Mouse (Mus musculus) macrophage (primary cell): ENCODE results near the gene Evx2. TPM values are rescaled to one million over a fixed set of nuclear protein-coding genes. Genes with fewer than 3 reads are reported as not detected.

Experiments used
- H3K27ac ChIP-seq: fragments of 350-480 bp; formaldehyde crosslinking; 2 replicates; pipeline ENCODE4 v1.9.0; 2021
- H3K36me3 ChIP-seq: fragments of 350-480 bp; formaldehyde crosslinking; 2 replicates; pipeline ENCODE4 v1.9.0; 2021; ENCODE audit errors: inconsistent target
- H3K4me3 ChIP-seq: fragments of 350-480 bp; formaldehyde crosslinking; 2 replicates; pipeline ENCODE4 v1.9.0; 2021; ENCODE audit errors: inconsistent target
- H3K79me2 ChIP-seq: fragments of 350-480 bp; formaldehyde crosslinking; 2 replicates; pipeline ENCODE4 v1.9.0; 2021; ENCODE audit errors: inconsistent target
- WGBS: methylation state at CpG from one replicate; pipeline ENCODE4 v1.1.7; 2026; ENCODE audit warnings: inconsistent platforms; ENCODE audit not compliant: missing documents; 5-methylcytosine and 5-hydroxymethylcytosine counted together
- polyA plus RNA-seq: library from polyadenylated mRNA; stranded (reverse); fragments of 250-400 nt; gene quantifications from 3 replicates; pipeline ENCODE4 v1.2.4, GENCODE M21; 2018; ENCODE audit warnings: inconsistent platforms

Gene Evx2
- polyA plus RNA-seq, 1 experiment from 2014 or later: not detected

- no peaks in the 10 kb centered on the region for H3K36me3 ChIP-seq
- H3K79me2 ChIP-seq: no peaks in the 10 kb centered on the region
- H3K27ac ChIP-seq: no peak overlapping the region
- no peak overlapping the region for H3K4me3 ChIP-seq
- 4% methylated on average over 26 of the region's 47 CpGs for WGBS
Measured at GRCm38 (mm10) chr2:74655420-74655781, 4.0 kb downstream of the Evx2 start.

- Histone ChIP-seq H3K27ac (no peak overlapping the region), H3K79me2 (no peaks in the 10 kb centered on the region), H3K4me3 (no peak overlapping the region), H3K36me3 (no peaks in the 10 kb centered on the region)
- WGBS: 18% methylated on average over 16 of the region's 20 CpGs
Measured at GRCm38 (mm10) chr2:74654743-74655419, 4.5 kb downstream of the Evx2 start.

GRCm38 (mm10) chr2:74653781-74654535 is 5.4 kb downstream of the Evx2 start:
- 22% methylated on average over 17 of the region's 17 CpGs for WGBS
- no peak overlapping the region for H3K4me3 ChIP-seq
- H3K36me3 ChIP-seq: no peaks in the 10 kb centered on the region
- no peak overlapping the region for H3K27ac ChIP-seq
- H3K79me2 ChIP-seq: no peaks in the 10 kb centered on the region

GRCm38 (mm10) chr2:74652996-74653340 is 6.4 kb downstream of the Evx2 start:
- H3K27ac ChIP-seq: no peak overlapping the region
- H3K79me2 ChIP-seq: no peaks in the 10 kb centered on the region
- 48% methylated on average over 2 of the region's 2 CpGs for WGBS
- H3K4me3 ChIP-seq: no peak overlapping the region
- no peaks in the 10 kb centered on the region for H3K36me3 ChIP-seq

- H3K27ac ChIP-seq: no peak overlapping the region
- no peak overlapping the region for H3K4me3 ChIP-seq
- H3K79me2 ChIP-seq: no peaks in the 10 kb centered on the region
- 34% methylated on average over 7 of the region's 7 CpGs for WGBS
- no peaks in the 10 kb centered on the region for H3K36me3 ChIP-seq
Measured at GRCm38 (mm10) chr2:74647082-74647864, 12.1 kb downstream of the Evx2 start.

- Histone ChIP-seq H3K27ac (no peak overlapping the region), H3K79me2 (no peaks in the 10 kb centered on the region), H3K4me3 (no peak overlapping the region), H3K36me3 (no peaks in the 10 kb centered on the region)
- 87% methylated on average over 3 of the region's 3 CpGs for WGBS
Measured at GRCm38 (mm10) chr2:74645631-74646030, 13.7 kb downstream of the Evx2 start.

GRCm38 (mm10) chr2:74642431-74642830 is 16.9 kb downstream of the Evx2 start:
- no peak overlapping the region for H3K4me3 ChIP-seq
- no peaks in the 10 kb centered on the region for H3K79me2 ChIP-seq
- no peaks in the 10 kb centered on the region for H3K36me3 ChIP-seq
- no peak overlapping the region for H3K27ac ChIP-seq
- 11% methylated on average over 5 of the region's 5 CpGs for WGBS

- H3K79me2 ChIP-seq: no peaks in the 10 kb centered on the region
- 79% methylated on average over 4 of the region's 4 CpGs for WGBS
- H3K4me3 ChIP-seq: no peak overlapping the region
- H3K27ac ChIP-seq: no peak overlapping the region
- H3K36me3 ChIP-seq: no peaks in the 10 kb centered on the region
Measured at GRCm38 (mm10) chr2:74635412-74635811, 23.9 kb downstream of the Evx2 start.

GRCm38 (mm10) chr2:74620368-74620767 is 39.0 kb downstream of the Evx2 start:
- Histone ChIP-seq H3K36me3 (no peaks in the 10 kb centered on the region), H3K79me2 (no peaks in the 10 kb centered on the region), H3K4me3 (no peak overlapping the region), H3K27ac (no peak overlapping the region)
- WGBS: 89% methylated on average over 10 of the region's 10 CpGs

GRCm38 (mm10) chr2:74619676-74620246 is 39.6 kb downstream of the Evx2 start:
- Histone ChIP-seq H3K79me2 (no peaks in the 10 kb centered on the region), H3K27ac (no peak overlapping the region), H3K36me3 (no peaks in the 10 kb centered on the region), H3K4me3 (no peak overlapping the region)
- 94% methylated on average over 2 of the region's 3 CpGs for WGBS

GRCm38 (mm10) chr2:74617706-74618105 is 41.7 kb downstream of the Evx2 start:
- H3K79me2 ChIP-seq: no peaks in the 10 kb centered on the region
- no peaks in the 10 kb centered on the region for H3K36me3 ChIP-seq
- WGBS: 91% methylated on average over 9 of the region's 9 CpGs
- no peak overlapping the region for H3K27ac ChIP-seq
- H3K4me3 ChIP-seq: no peak overlapping the region

- Histone ChIP-seq H3K79me2 (no peaks in the 10 kb centered on the region), H3K4me3 (no peak overlapping the region), H3K36me3 (no peaks in the 10 kb centered on the region), H3K27ac (no peak overlapping the region)
- WGBS: 100% methylated on average over 4 of the region's 4 CpGs
Measured at GRCm38 (mm10) chr2:74611406-74611805, 48.0 kb downstream of the Evx2 start.

GRCm38 (mm10) chr2:74609350-74609749 is 50.0 kb downstream of the Evx2 start:
- Histone ChIP-seq H3K79me2 (no peaks in the 10 kb centered on the region), H3K36me3 (no peaks in the 10 kb centered on the region), H3K27ac (no peak overlapping the region), H3K4me3 (no peak overlapping the region)

GRCm38 (mm10) chr2:74606087-74606760 is 53.1 kb downstream of the Evx2 start:
- 1% methylated on average over 5 of the region's 5 CpGs for WGBS
- Histone ChIP-seq H3K79me2 (no peaks in the 10 kb centered on the region), H3K27ac (no peak overlapping the region), H3K36me3 (no peaks in the 10 kb centered on the region), H3K4me3 (no peak overlapping the region)
